8 mouse cellular contexts compared by ENCODE assay signal in the genomic region with DNA sequence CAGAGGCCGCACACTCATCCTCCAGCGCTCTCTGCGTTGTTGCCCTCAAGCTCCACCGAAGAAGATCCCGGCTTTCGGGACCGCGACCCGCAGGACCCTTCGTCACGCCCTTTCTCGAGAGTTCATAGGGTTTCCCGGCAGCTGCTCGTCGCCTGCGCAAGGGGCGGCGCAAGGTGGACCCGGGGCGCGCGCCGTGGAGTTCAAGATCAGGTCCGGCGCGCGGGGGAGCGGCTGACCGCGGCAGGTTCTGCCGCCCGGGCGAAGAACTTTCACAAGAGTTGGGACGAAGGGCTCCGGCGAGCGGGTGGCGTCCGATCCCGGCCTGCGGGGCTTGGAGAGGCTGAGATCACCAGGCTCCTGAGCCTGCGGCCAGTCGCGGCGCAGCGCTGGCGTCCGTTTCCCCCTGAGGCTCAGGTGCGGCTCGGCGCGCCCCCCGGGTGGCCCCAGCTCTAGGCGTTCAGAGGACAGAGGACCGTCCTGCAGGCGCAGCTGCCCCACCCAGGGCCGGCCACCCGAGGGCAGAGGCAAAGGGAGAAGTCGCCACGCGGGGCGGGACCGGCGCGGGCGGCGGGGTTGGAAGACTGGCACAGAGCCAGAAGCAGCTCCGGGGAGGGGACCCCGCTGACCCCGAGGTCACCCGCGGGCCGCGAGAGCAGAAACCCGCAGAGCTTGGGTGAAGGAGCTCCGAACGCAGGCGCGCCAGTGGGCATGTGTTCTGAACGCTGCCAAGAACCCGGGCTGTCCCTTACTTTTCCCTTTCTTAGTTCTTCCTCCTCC. TPM values are rescaled to one million over a fixed set of nuclear protein-coding genes. Genes with fewer than 3 reads are reported as not detected.
A peak's percentile ranks its signal among the peaks of the same experiment; 100 is the strongest.
DNase-seq lines count a peak whose midpoint lies in the region; ATAC-seq lines count a peak whose summit lies in the region.

A gene (minus strand): TSS at position 719 of the 777 bp plus-strand sequence.

- peak within 1 kb of the TSS; percentile 78 for H3K4me3 ChIP-seq in embryonic facial prominence, embryonic 12.5 days
- H3K4me3 ChIP-seq in heart, embryonic 13.5 days: peak within 1 kb of the TSS; percentile 86
- peak within 1 kb of the TSS; percentile 74 for H3K4me3 ChIP-seq in kidney, embryonic 16.5 days (ENCODE audit: low read length)

- H3K4me1 ChIP-seq in embryonic facial prominence, embryonic 12.5 days: no peaks in the 10 kb centered on the region
- peaks cover 5% of the 10 kb centered on the region for H3K4me1 ChIP-seq in heart, embryonic 13.5 days
- H3K4me1 ChIP-seq in kidney, embryonic 16.5 days (ENCODE audit: insufficient read depth, low read length): no peaks in the 10 kb centered on the region

- peak within 1 kb of the TSS; percentile 65 for H3K9ac ChIP-seq in embryonic facial prominence, embryonic 12.5 days
- peak within 1 kb of the TSS; percentile 86 for H3K9ac ChIP-seq in heart, embryonic 13.5 days
- H3K9ac ChIP-seq in kidney, embryonic 16.5 days (replicated peaks; ENCODE audit: low read length): peak within 1 kb of the TSS; percentile 66

- no peaks in the 10 kb centered on the region for H3K36me3 ChIP-seq in embryonic facial prominence, embryonic 12.5 days
- no peaks in the 10 kb centered on the region for H3K36me3 ChIP-seq in heart, embryonic 13.5 days
- no peaks in the 10 kb centered on the region for H3K36me3 ChIP-seq in kidney, embryonic 16.5 days (ENCODE audit: insufficient read depth, low read length)

- ATAC-seq in monocyte, adult 5-6 weeks (replicated peaks; ENCODE audit: insufficient number of reproducible peaks, low FRiP score, low TSS enrichment, poor library complexity, severe bottlenecking): no peak
- peak; percentile 68; the same call in 1 of the 2 replicates for ATAC-seq in embryonic facial prominence, embryonic 12.5 days (ENCODE audit: insufficient number of reproducible peaks, insufficient read depth, low FRiP score, low TSS enrichment)
- ATAC-seq in heart, embryonic 13.5 days (ENCODE audit: extremely low read depth, insufficient number of reproducible peaks, low FRiP score, low TSS enrichment): no peak; the same call in 1 of the 2 replicates
- peak; percentile 87 for ATAC-seq in kidney, embryonic 16.5 days (ENCODE audit: low FRiP score, low TSS enrichment)

- H3K4me2 ChIP-seq in embryonic facial prominence, embryonic 12.5 days (replicated peaks): peak within 1 kb of the TSS; percentile 100
- H3K4me2 ChIP-seq in heart, embryonic 13.5 days: peak within 1 kb of the TSS; percentile 99
- H3K4me2 ChIP-seq in kidney, embryonic 16.5 days (replicated peaks; ENCODE audit: low read depth, low read length): peak within 1 kb of the TSS; percentile 100

- peaks cover 20% of the 10 kb centered on the region for H3K27me3 ChIP-seq in embryonic facial prominence, embryonic 12.5 days
- H3K27me3 ChIP-seq in heart, embryonic 13.5 days (replicated peaks): peaks cover 15% of the 10 kb centered on the region
- H3K27me3 ChIP-seq in kidney, embryonic 16.5 days (ENCODE audit: insufficient read depth, low read length): 0 out of 2 replicates have a peak, but pooled peaks cover 3% of the 10 kb centered on the region

- no peaks in the 10 kb centered on the region for H3K9me3 ChIP-seq in embryonic facial prominence, embryonic 12.5 days
- no peaks in the 10 kb centered on the region for H3K9me3 ChIP-seq in heart, embryonic 13.5 days
- no peaks in the 10 kb centered on the region for H3K9me3 ChIP-seq in kidney, embryonic 16.5 days (ENCODE audit: low read length)

- DNase-seq in monocyte, adult 2 months (ENCODE audit: low read depth in 1 of 2, low spot score in 2 of 2): peak; percentile 20 to 64
- DNase-seq in lung, postnatal 10 days: peak; percentile 82
- peak; percentile 53 for DNase-seq in ovary, postnatal 36 days (ENCODE audit: low spot score)
- peak; percentile 51 for DNase-seq in yolk sac, embryonic 10.5 days (ENCODE audit: low spot score)

- H3K27ac ChIP-seq in embryonic facial prominence, embryonic 12.5 days: no peak within 1 kb of the TSS
- peak within 1 kb of the TSS; percentile 73 for H3K27ac ChIP-seq in heart, embryonic 13.5 days (replicated peaks)
- peak within 1 kb of the TSS; percentile 73 for H3K27ac ChIP-seq in kidney, embryonic 16.5 days (ENCODE audit: low read length)

- under 1% methylated on average over 80 of the region's 81 CpGs for WGBS in embryonic facial prominence, embryonic 12.5 days
- under 1% methylated on average over 75 of the region's 81 CpGs for WGBS in heart, embryonic 13.5 days
- WGBS in kidney, embryonic 16.5 days: under 1% methylated on average over 77 of the region's 81 CpGs

RNA-seq across cellular contexts. Expression of the gene that starts here (rescaled TPM):
- total RNA-seq in monocyte, adult 5-6 weeks (2017): 0.48 to 0.85 TPM (median 0.58 TPM) in 3 replicates
- polyA plus RNA-seq in embryonic facial prominence, embryonic 12.5 days (2016; fragmentation: Nextera tagmentation; extraction: Ambion mirVana): 4.8 and 5.4 TPM in 2 replicates
- polyA plus RNA-seq in heart, embryonic 13.5 days (2015; fragmentation: Nextera tagmentation; extraction: Ambion mirVana): 14.3 and 15.7 TPM in 2 replicates
- polyA plus RNA-seq in kidney, embryonic 16.5 days (2015; fragmentation: Nextera tagmentation; extraction: Ambion mirVana): 7.3 and 8.5 TPM in 2 replicates

Comparison
In these comparisons a context has a peak if more than half of its experiments do, and no peak if none do; other contexts are left out.
1. ATAC-seq: peak in embryonic facial prominence, embryonic 12.5 days (single experiment) and kidney, embryonic 16.5 days (single experiment); none in monocyte, adult 5-6 weeks (single experiment) and heart, embryonic 13.5 days (single experiment).
2. Peak in every context shown above with its lines, with median percentiles within 50 percentile points of each other: DNase-seq, H3K4me2 ChIP-seq, H3K4me3 ChIP-seq and H3K9ac ChIP-seq.